Mouse (Mus musculus): Measurements from ENCODE around the gene Fam169b.

Fam169b gene

DNA sequence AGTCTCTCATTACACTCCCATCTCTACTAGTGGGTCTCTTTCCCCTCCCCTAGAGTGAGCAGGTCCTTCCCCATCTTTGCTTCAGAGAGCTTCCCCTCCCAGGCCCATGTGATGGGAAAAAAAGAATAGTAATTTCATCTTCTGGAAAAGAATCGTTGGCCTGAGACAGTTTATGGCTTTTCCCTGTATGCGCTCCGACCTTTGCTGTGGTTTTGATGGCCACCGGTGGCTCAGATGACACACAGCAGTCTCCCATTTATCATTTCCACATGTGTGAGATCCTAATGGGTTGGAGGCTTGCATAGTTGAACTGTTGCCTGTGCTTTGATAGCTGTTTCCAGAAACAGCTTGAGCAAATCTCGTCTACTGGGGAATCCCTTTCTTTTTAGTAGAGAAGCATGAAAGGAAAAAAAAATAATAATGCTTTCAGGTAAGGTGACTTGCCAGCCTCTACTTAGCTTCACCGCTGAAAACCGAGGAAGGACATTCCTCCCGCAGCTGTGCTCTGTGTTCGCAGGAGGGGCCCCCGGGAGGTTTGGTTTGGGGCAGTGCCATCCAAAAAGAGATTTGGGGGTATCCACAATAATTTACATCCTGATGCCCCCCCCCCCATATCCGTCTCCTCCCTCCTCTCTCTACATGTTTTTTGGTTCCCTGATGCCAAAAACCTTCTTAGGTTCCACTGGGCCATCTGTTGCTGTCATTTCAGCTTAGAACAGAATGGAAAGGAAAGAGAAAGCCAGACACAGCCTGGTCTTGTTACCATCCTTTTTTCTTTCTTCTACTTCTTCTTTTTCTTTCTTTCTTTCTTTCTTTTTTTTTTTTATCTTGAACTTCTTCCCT lies 3.6 kb downstream of the Fam169b start:
- CTCF ChIA-PET: interaction anchor here in 3 of 4 experiments (0.5 to 2.8 kb wide), 6 partner anchors 13 to 484 kb away, joined by 3 to 12 read pairs (median 4); partner anchors contain the start of gene Pgpep1l (in 1 of the 3)
- POLR2A ChIA-PET: interaction anchor here (0.6 to 17.6 kb wide), 22 partner anchors 9 to 288 kb away, joined by 3 to 307 read pairs (median 4); partner anchors contain the start of gene Pgpep1l (in 2 of the 4)

DNA sequence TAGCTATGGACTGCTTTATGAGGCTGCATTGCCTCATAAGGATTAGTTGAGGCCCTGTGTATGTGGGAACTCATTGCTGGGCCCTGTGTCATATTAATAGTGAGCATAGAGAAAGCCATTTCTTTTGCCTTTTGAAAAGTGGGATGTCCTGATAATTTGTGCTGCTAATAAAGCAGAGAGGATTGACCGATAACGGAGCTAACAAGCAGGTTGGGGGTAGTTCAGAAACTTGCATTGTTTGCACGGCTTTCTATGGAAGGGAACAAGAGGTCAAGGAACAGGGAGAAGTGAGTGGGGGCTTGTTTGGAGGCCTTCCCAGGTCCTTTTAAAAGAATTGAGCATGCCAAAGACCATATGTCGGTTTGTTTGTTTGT lies 4.2 kb downstream of the Fam169b start:
- POLR2A ChIA-PET: interaction anchor here in 3 of 4 experiments (0.6 to 17.6 kb wide), 12 partner anchors 8 to 149 kb away, joined by 3 to 307 read pairs (median 4); partner anchors contain the start of gene Pgpep1l (in 1 of the 3)

DNA sequence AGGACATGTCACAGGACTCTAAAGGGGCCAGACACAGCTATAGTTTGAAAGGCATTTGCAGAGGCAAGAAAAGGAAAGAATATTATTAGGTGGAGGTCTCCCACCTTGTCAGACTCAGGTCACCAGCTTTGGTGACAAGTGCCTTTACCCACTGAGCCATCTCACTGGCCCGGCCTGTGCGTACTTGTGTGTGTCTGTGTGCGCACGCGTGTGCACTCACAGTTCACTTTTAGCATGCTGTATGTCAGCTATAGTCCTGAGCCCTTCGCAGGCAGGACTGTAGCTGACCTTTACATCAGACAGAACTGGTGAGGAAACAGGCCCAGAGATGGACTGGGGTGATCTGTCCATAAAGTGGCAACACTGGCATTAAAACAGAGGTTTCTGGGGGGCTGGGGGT lies 4.7 kb downstream of the Fam169b start:
- CTCF ChIA-PET: no interaction called here
- POLR2A ChIA-PET: interaction anchor here in 3 of 4 experiments (0.8 to 17.6 kb wide), 8 partner anchors 10 to 149 kb away, joined by 3 to 307 read pairs (median 4); partner anchors contain the start of gene Pgpep1l (in 1 of the 3)

More for the DNA sequence above, 4.2 kb downstream of the Fam169b start:
- CTCF ChIA-PET: interaction anchor here in 3 of 4 experiments (0.5 to 2.8 kb wide), 4 partner anchors 14 to 484 kb away, joined by 3 to 12 read pairs (median 6); partner anchors contain the start of gene Pgpep1l (in 1 of the 3)

- CTCF ChIA-PET: no interaction called here
- POLR2A ChIA-PET: interaction anchor here in 2 of 4 experiments (0.9 to 17.6 kb wide), 10 partner anchors 16 to 158 kb away, joined by 3 to 307 read pairs (median 3); partner anchors contain the start of gene Pgpep1l (in 1 of the 2)
These were observed 5.3 kb downstream of the Fam169b start for GRCm38 (mm10) chr7:68278908-68279307.

GRCm38 (mm10) chr7:68279481-68279880 lies 5.8 kb downstream of the Fam169b start:
- CTCF ChIA-PET: interaction anchor here in 2 of 4 experiments (1.4 to 1.8 kb wide), 2 partner anchors 23 kb away, joined by 4 to 5 read pairs; no protein-coding TSS in a partner anchor
- POLR2A ChIA-PET: interaction anchor here in 2 of 4 experiments (0.9 to 17.6 kb wide), 11 partner anchors 17 to 159 kb away, joined by 3 to 307 read pairs (median 4); partner anchors contain the start of gene Pgpep1l (in 1 of the 2)

DNA sequence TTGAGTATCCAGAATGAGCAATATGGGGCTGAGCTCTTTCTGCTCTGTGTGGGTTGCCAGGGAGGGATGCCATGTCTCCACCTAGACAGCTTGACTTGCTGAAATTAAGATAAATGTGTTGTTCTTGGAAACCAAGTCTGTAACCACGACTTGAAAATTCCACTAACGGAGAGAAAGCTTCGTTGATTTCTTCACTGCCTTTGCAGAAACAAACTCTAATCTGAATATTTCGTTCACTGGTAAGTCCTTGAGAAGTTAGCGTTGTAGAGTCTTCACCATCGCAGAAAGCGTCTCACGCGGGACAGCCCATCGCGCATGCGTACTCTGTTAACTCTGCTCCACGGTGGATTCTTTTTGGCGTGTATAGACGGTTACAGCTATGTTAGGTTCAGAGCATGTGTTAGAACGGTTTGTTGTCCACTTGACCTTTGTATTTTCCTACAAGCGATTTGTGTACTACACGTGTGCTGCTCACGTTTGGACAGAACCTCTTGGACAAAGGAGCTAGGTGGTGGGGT lies 6.8 kb downstream of the Fam169b start:
- ChIA-PET CTCF (interaction anchor here (0.5 to 1.8 kb wide), 6 partner anchors 22 to 285 kb away, joined by 3 to 6 read pairs (median 4); no protein-coding TSS in a partner anchor), POLR2A (interaction anchor here in 2 of 4 experiments (0.8 to 17.6 kb wide), 7 partner anchors 8 to 35 kb away, joined by 3 to 307 read pairs (median 4); partner anchors contain the start of gene Pgpep1l (in 1 of the 2))

DNA sequence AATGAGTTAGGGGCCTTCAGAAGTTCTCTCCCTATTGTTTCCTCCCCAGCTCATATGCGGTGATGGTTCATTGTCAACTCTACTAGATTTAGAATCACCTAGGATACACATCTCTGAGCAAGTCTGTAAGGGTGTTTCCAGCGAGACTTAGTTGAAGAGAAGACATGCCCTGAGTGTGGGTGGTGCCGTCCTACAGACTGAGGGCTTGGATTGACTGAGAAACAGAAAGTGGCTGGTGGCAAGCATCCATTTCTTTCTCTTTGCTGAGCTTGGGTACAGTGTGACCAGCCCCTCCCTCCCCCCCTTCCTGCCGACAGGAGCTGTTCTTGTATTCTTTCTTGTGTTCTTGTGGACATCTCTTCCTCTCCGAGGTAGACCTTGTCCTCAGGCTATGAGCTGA lies 7.7 kb downstream of the Fam169b start:
- ChIA-PET POLR2A (interaction anchor here in 2 of 4 experiments (0.8 to 17.6 kb wide), 6 partner anchors 9 to 59 kb away, joined by 3 to 307 read pairs (median 4); partner anchors contain the start of gene Pgpep1l (in 1 of the 2)), CTCF (interaction anchor here in 3 of 4 experiments (0.6 to 1.8 kb wide), 6 partner anchors 21 to 89 kb away, joined by 3 to 6 read pairs (median 4); no protein-coding TSS in a partner anchor)

DNA sequence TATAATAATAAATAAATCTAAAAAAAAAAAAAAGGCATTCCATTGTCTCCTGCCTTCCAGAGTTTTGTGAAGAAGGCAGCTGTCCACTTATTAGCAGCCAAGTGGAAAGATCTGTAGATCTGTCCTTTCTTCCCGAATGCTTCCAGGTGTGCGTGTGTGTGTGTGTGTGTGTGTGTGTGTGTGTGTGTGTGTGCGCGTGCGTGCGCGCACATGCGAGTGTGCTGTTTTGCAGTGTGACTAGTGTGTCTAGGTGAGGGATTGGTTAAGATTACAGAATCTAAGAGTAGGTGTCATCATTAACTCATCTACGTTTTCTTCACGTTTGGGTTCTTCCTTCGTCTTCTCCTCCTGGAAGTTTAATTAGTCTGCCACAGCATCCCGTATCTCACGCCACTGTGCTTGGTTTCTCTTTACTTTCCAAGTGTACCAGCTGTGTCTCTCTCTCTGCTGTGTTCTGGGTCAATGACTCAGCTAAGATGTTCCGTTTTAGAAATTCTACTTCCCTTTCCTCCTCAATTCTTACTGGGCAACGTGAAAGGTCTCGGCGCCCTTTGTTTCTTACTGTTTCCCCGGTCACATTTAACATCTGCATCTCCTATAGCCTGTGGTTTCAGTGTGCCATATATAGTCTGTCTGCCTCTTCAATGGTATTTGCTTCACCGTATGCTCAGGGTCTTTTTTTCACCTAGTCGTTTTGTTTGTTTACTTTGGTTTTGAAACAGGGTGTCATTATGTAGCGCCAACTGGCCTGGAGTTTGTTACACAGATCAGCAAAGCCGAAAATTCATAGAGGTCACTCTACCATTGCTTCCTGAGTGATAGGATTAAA lies 8.9 kb downstream of the Fam169b start:
- ChIA-PET CTCF (interaction anchor here (0.7 to 1.2 kb wide), 5 partner anchors 11 to 241 kb away, joined by 3 to 5 read pairs (median 3); no protein-coding TSS in a partner anchor), POLR2A (interaction anchor here in 2 of 4 experiments (1.3 to 17.6 kb wide), 5 partner anchors 18 to 60 kb away, joined by 3 to 307 read pairs (median 4); partner anchors contain the start of gene Pgpep1l (in 2 of the 2))

DNA sequence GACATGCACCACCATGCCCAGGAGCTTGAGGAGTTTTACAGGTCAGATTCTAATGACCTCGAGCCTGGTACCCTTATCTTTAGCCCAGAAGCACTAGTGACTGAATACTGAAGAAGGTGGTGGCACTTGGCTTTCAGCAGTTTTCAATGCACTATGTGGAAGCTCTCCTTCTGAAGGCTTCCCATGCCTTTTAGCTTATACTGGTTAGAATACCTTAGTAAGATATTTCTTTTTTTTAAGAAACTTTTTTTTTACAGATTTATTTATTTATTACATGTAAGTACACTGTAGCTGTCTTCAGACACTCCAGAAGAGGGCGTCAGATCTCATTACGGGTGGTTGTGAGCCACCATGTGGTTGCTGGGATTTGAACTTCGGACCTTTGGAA lies 9.5 kb downstream of the Fam169b start:
- CTCF ChIA-PET: interaction anchor here in 1 of 4 experiments (0.7 kb wide), 1 partner anchor 78 kb away, joined by 4 read pairs; no protein-coding TSS in a partner anchor
- POLR2A ChIA-PET: interaction anchor here in 2 of 4 experiments (1.3 to 17.6 kb wide), 4 partner anchors 18 to 61 kb away, joined by 4 to 307 read pairs (median 4); partner anchors contain the start of gene Pgpep1l (in 2 of the 2)

DNA sequence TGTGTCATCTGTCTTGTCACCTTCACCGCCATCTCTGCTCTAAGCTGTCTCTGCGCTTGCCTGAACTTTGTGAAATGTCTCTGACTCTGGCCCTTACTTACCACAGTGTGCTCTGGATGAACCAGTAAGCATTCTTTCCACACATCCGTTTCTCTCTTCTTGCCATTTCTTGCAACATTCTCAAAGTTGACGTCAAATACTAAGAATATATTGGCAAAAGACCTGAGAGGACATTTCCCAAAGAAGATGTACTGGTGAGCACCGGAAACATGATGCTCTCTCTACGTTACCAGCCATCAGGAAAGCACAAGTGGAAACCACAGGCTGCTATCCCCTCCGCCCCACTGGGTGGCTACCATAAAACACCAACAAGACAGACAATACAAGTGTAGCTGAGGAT lies 10.1 kb downstream of the Fam169b start:
- POLR2A ChIA-PET: interaction anchor here in 2 of 4 experiments (1.1 to 17.6 kb wide), 5 partner anchors 10 to 21 kb away, joined by 4 to 307 read pairs (median 4); partner anchors contain the start of genes Pgpep1l (in 2 of the 2) and Fam169b (in 1 of the 2)
- CTCF ChIA-PET: interaction anchor here in 2 of 4 experiments (0.6 to 1.4 kb wide), 3 partner anchors 19 to 154 kb away, joined by 4 read pairs; no protein-coding TSS in a partner anchor

- ChIA-PET CTCF (interaction anchor here in 1 of 4 experiments (0.7 kb wide), 1 partner anchor 276 kb away, joined by 13 read pairs; no protein-coding TSS in a partner anchor), POLR2A (interaction anchor here (0.7 to 17.6 kb wide), 13 partner anchors 9 to 591 kb away, joined by 3 to 307 read pairs (median 4); partner anchors contain the start of gene Pgpep1l (in 1 of the 4))
These were observed 12.2 kb downstream of the Fam169b start for GRCm38 (mm10) chr7:68285851-68286298.

DNA sequence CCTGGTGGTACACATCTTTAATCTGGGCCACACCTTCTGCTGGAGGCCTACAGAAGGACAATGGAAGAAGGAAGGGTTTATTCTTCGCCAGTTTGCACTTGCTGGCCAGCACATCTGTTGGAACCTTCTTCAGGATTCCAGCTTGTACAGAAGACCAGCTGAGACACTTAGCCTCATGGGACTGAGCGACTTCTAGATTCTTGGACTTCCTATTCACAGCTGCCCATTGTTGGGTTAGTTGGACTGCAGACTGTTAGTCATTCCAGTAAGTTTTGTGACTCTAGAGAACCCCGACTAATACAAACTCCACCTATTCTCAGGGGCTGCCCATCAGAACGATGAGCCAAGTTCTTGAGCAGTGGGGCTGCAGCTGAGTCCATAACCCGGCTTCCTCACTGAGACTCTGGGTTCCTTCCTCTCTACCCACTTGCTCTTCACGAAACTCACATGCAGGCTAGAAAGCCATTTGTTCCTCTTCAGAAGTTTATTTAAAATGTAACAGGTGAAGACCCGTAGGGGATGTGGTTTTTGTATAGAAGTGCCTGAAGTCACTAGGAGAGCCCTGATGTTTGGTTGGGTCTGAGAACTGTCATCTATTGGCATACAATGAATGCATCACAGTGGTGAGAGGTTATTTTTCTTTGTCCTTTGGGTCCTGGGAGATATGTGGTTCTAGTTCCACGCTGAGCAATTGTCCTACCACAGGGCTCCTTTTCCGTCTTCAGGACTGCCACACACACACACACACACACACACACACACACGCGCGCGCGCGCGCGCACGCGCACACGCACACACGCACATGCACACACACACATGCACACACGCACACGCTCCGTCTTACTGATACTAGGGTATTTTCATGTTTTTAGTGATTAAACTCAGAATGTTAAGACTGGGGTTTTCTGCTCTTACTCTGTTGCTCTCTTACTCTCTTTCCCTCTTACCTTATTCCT lies 13.2 kb downstream of the Fam169b start:
- POLR2A ChIA-PET: interaction anchor here (0.6 to 17.6 kb wide), 12 partner anchors 9 to 644 kb away, joined by 3 to 307 read pairs (median 3); partner anchors contain the start of genes Fam169b (in 1 of the 4) and Pgpep1l (in 1 of the 4)
- CTCF ChIA-PET: interaction anchor here in 2 of 4 experiments (0.6 to 0.8 kb wide), 4 partner anchors 13 to 666 kb away, joined by 3 to 13 read pairs (median 5); partner anchors contain the start of gene Pgpep1l (in 1 of the 2)

DNA sequence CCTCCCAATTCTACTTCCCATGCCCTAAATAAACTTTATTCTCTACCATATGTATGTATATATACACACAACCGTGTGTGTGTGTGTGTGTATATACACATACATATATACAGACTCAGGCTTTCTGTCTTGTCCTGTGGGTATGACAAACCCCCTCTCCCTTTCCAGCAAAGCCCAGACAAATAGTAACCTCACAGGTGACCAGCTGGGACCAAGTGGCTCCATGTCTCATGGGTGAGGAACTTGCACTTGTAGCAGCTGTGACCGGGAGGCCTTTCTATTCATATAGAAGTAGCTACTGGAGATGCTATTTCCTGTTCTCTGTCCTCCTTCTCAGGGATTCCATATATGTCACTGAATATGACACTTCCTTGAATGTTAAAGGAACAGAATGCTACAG lies 13.9 kb downstream of the Fam169b start:
- POLR2A ChIA-PET: interaction anchor here in 1 of 4 experiments (1.2 kb wide), 1 partner anchor 11 kb away, joined by 3 read pairs; no protein-coding TSS in a partner anchor
- CTCF ChIA-PET: no interaction called here

GRCm38 (mm10) chr7:68288000-68288399 lies 14.4 kb downstream of the Fam169b start:
- POLR2A ChIA-PET: interaction anchor here in 1 of 4 experiments (1.2 kb wide), 1 partner anchor 12 kb away, joined by 3 read pairs; no protein-coding TSS in a partner anchor
- CTCF ChIA-PET: interaction anchor here in 1 of 4 experiments (0.7 to 1.0 kb wide), 2 partner anchors 15 to 1867 kb away, joined by 3 read pairs; no protein-coding TSS in a partner anchor

- POLR2A ChIA-PET: no interaction called here
- CTCF ChIA-PET: interaction anchor here in 1 of 4 experiments (1.0 kb wide), 1 partner anchor 14 kb away, joined by 3 read pairs; no protein-coding TSS in a partner anchor
These were observed 15.4 kb downstream of the Fam169b start for GRCm38 (mm10) chr7:68289081-68289480.

GRCm38 (mm10) chr7:68291603-68292002 lies 18.0 kb downstream of the Fam169b start:
- CTCF ChIA-PET: no interaction called here

More at GRCm38 (mm10) chr7:68291603-68292002, 18.0 kb downstream of the Fam169b start:
- POLR2A ChIA-PET: interaction anchor here in 1 of 4 experiments (1.1 kb wide), 1 partner anchor 221 kb away, joined by 4 read pairs; no protein-coding TSS in a partner anchor

Data from embryonic stem cell, embryonic (primary cell).